Mouse (Mus musculus) adrenal gland, postnatal 4 days (tissue): Measurements from ENCODE around the gene Arhgap24. TPM values are rescaled to one million over a fixed set of nuclear protein-coding genes. Genes with fewer than 3 reads are reported as not detected.

Experiments
- DNase-seq, 2 experiments: peaks; one replicate each; pipeline ENCODE4 v3.0.0; 2021 to 2022; ENCODE audit warnings: low spot score in 2 of 2, mixed read lengths in 2 of 2
- total RNA-seq, 2 experiments: library from RNA; stranded (reverse); gene quantifications; 2 replicates each; pipeline ENCODE4 v1.2.3; 2021

The Arhgap24 gene
- total RNA-seq, 2 experiments from 2014 or later = 19.0 to 38.6 TPM

DNA sequence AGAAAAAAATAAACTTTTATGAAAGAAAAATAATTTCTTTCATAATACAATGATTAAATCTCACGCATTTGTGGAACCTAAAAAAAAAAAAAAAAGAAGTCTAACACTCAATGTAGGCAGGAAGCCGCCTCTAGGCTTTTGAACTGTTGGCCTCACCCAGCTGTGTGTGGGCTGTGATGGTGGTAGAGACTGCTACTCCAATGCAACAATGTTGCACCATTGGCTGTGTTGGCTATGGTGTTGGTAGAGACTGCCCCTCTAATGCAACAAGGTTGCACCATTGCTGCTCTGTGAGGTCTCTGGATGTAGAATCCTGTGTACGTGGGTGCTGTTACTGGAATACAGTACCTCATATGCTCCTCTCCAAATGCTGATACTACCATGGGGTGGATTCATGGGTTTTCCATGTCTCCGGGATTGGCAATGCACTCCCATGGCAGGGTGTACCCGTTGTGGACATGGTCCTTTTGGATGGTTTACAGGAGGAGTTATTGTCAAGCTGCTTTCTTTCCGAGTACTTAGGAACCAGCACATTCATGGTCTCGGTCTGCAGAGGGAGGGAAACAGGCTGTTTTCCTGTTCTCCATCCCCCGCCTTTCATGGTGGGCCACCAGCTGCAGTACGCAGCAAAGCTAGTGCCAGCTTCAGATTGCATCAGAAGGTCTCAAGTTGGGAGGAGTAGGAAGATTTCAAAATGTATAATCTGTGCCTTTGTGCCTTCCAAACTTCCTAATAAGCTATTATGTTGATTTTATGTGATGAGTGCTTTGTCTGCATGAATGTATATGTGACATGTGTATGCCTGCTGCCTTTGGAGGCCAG is 186.8 kb downstream of the Arhgap24 start:
- no peak for DNase-seq

DNA sequence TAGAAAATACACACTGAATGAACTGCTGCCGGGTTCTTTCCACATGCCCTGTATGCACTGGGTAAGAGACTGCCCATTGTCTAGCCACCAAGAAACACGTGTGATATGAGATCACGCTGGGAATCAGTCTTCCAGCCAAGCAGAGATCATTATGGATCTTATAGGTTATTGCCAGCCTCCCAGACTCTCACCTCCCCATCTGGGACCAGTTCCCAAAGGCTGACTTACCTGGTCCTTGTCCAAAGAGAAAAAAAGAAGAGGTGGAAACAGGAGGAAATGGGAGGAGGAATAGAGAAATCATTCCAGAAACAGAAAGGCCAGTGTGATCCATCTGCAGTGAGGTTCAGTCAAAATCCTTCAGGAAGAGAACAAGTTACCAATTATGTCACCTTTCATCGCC is 189.0 kb downstream of the Arhgap24 start:
- DNase-seq = no peak

DNA sequence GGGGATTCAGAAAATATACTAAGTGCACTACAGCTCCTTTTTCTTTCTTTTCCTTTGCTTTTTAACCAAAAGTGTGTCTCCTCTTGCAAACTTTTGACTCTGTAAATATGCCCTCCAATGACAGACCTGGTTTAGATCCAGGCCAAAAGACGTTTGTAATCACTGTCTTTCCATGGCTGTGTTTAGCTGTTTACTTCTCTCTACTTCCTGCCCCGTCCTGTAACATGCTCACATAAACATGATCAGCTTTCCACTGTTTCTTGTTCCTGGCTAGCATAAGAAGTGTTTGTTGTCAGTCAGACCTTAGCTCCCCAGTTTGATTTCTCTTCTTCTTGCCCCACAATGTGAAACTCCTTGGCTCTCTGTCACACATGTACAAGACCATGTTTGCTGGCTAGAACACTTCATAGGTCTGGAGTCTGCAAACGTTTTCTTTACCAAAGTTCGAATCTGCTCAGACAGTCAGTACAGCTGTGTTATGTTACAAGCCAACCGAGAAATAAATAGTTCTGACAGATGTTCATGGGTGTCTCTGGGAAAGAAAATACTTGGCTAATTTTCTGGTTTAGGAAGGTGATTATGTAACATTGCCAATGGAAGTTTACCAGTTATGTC is 189.6 kb downstream of the Arhgap24 start:
- no peak for DNase-seq

DNA sequence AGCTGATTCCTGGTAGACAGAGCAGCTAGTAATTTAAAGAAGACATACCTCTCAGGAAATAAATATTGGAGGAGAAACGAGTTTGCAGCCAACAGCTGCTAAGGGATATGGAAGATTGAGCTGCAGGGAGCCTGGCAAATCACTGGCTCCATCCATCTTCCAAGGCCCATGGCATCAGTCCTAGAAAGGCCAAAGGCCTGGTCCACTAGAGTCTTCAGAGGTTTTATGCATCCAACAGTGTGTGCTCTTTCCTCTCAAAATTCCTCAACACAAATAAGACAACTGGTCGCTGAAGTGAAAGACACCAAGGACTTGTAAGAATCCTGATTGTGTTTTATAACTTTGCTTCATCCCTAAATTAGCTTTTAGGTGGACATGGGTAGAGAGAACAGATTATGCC is 194.1 kb downstream of the Arhgap24 start:
- DNase-seq = no peak

DNA sequence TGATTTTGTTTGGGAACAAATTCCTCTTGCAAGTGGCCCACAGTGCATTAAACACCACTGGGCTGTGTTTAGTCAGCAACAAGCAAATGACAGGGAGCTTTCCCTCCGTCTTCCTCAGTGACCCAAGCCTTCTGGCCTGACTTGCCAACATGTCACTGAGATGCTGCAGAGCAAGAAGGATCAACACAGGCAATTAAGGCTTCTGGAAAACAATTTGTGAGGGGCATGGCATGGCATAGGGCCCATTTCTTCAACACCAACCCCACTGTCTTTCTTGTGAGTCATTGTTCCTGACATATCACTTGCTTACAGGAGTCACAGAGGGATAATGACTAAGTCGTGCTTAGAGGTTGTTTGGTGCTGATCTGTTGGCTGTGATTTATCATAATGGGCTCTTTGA is 196.0 kb downstream of the Arhgap24 start:
- DNase-seq = no peak

DNA sequence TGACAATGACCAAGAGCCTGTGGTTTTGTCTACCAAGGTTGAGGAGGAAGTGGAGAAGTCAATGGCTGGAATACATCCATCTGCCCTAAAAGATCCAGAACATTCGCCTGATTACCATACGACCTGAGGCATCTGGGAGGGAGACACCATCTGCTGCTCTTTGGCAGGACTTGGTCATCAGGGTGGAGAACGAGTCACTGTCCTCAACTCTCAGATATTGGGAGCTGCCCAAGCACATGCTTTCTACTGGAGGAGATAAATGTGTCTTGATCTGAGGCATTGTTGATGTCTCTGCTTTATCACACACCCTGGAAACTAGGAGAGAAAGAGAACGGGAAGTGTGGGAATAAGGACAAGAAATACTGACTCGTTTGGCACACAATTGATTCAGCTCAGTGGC is 206.5 kb downstream of the Arhgap24 start:
- DNase-seq = no peak

DNA sequence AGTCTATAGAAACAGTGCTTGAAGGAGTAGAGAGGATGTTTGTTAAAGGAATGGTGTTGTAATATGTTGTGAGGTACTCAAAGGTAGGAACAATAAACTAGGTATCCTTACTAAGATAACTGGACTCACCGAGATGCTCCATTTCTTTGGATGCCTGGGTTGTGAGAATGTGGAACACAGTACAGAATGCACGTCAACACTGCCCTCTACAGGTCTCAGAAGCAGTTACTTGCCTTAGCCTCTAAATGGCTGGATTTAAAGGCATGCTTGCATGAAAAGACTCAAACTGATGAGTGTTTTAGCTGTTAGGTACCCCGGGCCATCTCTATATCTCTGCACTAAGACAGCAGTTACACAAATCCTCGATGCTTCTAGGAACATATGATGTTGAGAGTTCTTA is 211.3 kb downstream of the Arhgap24 start:
- DNase-seq = peak in 1 of 2 experiments; percentile 11

DNA sequence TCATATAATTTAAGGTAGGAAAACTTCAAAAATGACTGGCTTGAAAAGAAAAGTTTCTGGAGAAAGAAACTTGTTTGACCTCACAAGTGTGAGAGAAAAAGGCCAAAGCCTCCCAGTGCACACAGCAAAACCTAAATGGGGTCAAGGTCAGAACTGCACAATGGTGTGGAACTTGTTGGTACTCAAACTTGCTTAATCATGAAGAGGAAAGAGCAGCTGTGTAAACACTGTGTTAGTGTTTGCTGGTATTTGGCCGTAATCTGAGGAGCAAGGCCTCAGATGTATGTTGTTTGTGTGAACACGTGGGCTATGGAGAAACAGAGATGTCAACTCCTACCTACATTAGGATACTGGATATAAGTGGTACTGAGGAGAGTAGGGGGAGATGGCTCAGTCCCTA is 212.0 kb downstream of the Arhgap24 start:
- no peak for DNase-seq

DNA sequence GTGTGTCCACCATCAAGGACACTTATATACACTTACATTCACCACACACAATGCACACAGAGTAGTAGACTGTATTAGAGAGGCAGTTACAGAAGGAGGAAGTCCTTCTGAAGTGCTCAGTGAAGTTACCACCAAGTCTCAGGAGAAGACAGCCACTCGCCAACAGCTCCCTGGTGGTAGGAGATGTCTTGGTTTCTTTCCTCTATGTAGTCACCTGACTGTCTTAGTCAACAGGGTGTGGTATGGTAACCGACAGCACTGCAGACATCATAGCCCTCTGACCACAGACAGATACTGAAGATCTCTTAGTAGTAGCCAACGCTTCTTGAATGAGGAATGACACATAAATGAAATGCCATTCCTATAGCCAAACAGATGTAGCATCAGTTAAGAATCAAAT is 212.7 kb downstream of the Arhgap24 start:
- DNase-seq = no peak

DNA sequence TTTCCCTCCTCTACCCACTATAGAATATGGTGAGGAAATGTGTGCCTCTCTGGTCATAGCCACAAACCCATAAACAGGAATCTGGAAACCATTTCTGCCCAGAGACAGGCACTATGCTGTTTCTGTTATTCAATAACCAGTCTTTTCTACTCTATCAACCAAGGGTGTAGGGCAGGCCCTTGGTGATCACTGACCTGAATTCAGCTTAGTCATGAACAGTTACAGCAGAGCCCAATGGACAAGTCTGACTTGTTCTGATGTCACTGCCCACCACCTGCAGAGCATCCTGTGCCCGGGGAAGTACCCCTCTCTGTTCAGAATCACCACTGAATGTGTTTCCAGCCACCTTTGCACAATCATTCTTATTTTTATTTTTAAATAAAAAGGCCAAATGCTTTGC is 216.6 kb downstream of the Arhgap24 start:
- DNase-seq = no peak

DNA sequence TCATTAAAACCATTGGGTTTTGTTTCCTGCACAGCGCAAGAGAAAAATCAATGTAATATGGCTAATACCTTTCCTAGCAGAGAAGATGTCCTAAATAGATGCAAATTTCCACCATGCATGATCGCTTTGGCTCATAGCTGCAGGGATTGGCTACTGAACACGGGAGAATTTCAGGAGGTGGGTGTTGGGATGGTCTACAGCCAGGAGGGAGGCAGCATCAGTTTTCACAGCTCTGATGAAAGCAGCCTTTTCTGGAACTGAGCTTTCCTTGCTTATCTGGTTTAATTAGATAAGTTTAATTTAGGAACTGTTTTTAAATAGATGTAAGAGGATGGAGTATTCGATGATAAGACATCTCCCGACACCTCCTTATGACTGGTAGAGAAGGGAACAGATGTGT is 217.2 kb downstream of the Arhgap24 start:
- DNase-seq = no peak

DNA sequence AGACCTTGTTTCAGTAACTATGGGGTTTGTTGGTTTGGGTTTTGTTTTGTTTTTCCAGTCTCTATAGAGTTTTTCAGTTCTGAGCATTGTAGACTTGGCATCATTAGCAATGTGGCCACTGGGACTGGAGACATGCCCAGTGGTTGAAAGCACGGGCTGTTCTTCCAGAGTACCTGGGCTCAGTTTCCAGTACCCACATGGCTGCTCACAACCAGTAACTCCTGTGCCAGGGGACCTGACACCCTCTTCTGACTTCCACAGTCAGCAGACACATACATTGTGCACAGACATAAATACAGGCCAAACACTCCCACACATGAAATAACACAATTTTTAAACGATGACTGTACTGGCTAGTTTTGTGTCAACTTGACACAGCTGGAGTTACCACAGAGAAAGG is 217.7 kb downstream of the Arhgap24 start:
- no peak for DNase-seq

DNA sequence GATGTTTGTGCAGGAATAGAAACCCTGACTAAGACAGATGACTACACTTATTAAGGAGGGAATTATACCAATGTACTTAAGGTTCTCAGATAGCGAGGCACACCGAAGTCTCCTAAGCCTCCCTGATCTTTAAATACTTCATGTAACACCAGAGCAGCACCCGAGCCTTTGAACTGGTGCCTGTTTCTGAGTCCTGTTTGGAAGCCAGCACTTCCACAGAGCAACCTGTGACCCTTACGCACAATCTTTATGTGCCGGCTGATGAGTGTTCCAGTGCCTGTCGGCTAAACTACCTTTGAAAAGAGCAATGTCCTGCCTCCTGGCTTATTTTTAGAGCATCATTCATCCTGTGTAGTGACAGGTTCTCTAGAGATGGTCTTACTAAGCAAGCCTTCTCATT is 221.4 kb downstream of the Arhgap24 start:
- no peak for DNase-seq

DNA sequence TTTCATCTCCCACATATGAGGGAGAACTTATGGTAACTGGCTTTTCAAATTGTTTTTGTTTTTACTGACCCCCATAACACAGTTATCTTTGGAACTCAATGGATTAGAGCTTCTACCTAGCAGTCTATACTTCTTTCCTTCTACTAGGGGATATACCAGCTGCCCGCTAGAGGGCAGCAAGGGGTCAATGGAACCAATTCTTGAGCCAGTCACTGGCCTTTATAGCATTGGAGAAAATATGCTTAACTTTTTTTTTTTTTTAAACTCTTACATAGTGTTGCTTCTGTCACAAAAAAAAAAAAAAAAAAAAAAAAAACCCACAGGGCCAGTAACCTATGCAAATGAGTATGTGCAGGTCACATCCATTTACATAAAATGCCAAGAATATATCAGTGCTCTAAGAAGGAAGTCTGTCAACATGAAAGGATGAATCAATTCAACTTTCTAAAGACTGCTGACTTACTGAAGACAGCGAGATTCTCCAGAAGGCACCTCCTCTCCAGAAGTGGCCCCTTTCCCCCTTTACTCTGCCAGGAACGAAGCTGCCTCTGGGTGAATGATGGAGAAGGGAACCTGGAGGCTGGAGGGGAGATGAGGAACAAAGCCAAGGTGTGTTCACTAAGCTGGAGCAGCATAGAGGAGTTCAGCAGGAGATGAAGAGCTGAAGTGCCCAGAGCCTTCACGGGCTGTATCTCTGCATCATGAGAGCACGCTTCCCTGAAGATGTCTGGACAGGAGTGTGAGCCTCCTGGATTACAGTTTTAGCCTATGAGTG is 222.3 kb downstream of the Arhgap24 start:
- peak in 1 of 2 experiments; percentile 37 for DNase-seq

DNA sequence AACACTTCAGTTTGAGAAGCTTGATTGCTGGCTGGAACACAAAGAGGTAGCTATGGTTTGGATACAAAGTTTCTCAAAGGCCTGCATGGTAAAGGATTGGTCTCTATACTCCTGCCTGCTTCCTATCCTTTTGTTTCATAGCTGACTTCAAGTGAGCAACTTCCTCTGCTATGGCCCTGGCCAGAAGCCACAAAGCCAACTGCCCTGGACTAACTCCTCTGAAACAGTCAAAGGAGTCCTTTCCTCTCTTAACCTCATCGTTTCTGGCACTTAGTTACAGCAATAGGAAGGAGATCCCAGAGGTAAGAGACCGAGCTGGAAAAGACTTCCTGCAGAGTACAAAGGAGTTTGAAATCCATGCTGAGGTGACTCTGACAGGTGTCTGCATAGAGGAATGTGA is 224.0 kb downstream of the Arhgap24 start:
- no peak for DNase-seq

DNA sequence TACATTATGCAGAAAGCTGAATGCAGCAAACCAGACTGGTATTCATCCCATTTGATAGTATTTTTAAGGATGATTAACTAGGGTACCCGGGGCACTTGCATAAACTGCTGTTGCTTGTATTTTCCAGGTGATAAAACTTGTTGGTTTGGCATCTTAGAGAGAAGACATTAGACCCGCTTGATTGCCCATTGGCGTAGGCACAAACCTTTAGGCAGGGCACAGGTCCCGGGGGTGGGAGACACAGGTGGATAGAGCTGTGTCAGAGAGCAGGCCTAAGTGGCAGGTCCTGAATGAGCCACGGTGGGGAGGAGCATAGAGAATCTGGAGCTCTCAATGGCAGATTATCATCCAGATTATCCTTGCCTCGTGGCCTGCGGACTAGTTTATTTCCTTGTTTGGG is 229.1 kb downstream of the Arhgap24 start:
- no peak for DNase-seq

DNA sequence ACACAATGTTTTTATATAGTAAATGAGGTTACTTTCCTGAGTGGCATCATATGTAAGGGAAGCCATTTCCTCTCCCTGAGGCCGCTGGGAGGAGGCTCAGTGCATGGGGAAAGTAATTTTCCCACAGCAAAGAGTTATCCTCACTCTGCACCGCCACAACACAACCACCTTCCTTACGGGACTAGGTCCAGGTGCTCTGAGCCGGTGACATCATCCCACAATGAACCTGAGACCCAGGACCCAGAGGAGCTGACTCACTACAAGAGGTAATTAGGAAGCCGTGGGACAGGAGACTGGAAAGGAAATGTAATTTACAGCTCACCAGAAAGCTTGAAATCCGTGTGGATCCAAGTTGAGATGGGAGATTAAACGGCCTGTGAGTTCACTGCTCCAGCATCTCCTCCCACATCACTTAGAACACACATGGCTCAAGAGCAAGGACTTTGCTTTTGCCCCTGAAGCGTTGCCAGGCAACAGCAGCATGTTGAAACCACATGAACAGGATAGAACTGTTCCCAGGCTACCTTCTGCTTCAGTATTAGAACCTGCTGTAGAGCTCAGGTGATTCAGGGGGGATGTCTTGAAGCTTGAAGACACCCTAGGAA is 238.3 kb downstream of the Arhgap24 start:
- no peak for DNase-seq

DNA sequence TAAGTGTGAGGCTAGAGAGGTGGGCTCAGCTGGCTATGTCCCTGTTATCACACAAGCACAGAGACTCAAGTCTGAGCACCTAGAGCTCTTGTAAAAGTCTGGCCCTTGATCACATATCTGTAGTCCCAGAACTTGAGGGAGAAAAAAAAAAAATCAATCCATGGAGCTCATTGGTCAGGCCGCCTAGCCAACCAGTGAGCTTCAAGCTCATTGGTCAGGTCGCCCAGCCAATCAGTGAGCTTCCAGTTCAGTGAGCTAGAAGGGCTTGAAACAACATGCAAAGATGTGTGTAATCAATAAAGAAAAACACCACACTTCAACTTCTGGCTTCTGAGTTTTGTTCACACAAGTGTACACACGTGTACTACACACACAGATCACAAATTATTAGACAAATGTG is 242.4 kb downstream of the Arhgap24 start:
- DNase-seq = no peak

DNA sequence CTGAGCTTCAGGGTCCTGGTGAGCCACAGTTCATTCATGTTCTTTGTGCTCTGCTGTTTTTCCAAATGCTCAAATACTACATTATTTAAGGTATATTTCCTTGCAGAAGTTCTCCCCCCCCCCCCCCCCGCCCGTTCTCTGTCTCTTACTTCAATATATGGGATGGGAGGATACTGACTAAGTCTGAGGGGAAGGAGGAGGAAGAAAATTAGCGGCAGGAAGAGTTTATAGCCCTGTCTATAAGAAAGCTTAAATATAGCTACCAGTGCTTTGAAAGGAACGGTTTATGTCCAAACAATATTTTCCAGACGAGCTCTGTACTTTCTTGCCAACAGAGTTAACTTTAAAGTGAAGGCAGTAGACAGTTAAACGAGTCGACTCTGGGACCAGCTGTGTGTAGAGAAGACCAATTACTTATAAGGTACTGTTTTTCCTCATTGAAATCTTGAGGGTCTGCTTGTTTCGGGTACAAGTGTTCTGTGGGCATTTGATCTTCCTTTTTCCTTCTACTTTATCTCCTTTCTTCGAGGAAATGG is 243.7 kb downstream of the Arhgap24 start:
- no peak for DNase-seq

DNA sequence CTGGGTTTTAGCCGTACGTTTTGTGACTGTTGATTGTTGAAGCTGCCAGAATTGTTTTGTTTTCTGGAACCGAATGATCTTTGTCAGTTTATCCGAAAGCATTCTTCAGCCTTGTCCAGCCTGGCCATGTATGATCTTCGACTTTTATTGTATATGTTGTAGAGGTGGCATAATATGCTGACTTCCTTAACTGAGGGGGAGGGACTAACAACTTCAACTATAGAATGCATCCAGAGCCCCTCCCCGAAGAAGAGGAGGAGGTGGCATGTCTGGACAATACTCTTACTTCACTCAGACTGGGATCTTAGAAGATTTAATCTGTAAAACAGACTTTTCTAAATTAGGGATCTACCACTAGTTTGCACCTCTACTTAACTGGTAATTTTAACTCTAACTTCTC is 244.2 kb downstream of the Arhgap24 start:
- DNase-seq = no peak

DNA sequence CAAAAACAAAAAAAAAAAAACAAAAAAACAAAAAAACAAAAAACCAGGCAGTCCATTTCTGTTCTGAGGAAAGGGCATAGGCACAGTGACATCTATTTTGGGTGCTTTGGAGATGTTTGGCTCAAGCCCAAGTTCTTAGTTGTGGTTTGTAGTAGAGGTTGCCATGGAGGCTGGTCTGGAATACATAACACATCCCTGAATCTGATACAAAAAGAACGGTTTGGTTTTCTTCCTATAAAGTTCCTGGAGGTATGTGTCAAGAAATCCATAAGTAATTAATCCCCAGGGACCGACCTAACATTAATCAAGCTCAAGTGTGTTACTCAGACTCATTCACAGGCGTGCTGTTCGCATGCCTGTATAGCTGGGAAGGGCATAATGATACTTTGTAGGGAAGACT is 245.8 kb downstream of the Arhgap24 start:
- no peak for DNase-seq

DNA sequence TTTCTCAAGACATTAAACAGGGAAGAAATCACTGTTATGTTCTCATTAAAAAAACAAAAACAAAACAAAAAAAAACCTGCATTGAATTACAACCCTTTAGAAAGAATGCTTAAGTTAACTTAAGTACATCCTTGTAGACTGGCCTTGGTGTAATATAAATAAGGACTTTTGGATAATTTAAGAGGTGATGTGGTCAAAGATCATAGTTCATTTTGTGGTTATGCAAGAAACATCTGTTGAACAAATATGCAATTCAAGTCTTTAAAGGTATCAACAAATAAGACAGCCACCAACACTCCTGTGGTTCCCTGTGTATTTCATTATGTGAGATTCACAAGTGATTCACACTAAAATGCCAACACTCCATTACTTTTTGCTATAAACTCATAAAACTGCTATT is 247.3 kb downstream of the Arhgap24 start:
- DNase-seq = no peak
